Mouse (Mus musculus) embryo, embryonic 11 days (tissue): ENCODE results near the gene Ucn2.

Experiments used
- DNase-seq: peaks from one replicate; pipeline ENCODE4 v3.0.0-alpha.2; 2015

Gene Ucn2

DNA sequence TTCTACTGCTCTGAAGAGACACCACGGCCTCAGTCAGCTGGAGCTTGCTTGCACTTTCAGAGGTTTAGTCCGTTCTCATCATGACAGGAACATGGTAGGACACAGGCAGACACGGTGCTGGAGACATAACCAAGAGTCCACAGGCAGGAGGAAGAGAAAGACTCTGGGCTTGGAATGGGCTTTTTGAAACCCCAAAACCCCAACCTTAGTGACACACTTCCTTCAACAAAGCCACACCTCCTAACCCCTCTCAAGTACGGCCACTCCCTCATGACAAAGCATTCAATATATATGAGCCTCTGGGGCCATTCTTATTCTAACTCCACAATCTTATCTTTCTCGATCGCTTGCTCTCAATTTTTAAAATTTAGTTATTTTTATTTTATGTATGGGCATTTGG is 46.6 kb downstream of the Ucn2 start:
- no peak for DNase-seq
